Mouse (Mus musculus) limb, embryonic 11.5 days (tissue): ENCODE results near the gene Phc3. TPM values are rescaled to one million over a fixed set of nuclear protein-coding genes. Genes with fewer than 3 reads are reported as not detected.
A peak's percentile ranks its signal among the peaks of the same experiment; 100 is the strongest.

Source experiments
- ATAC-seq: fragments of 200-750 bp; cut with Nextera tagmentation; 2 replicates; pipeline ENCODE4 v1.8.0; 2017; ENCODE audit warnings: low read depth; ENCODE audit not compliant: insufficient number of reproducible peaks, low FRiP score, low TSS enrichment
- DNase-seq: peaks from one replicate; pipeline ENCODE4 v3.0.0-alpha.2; 2015; ENCODE audit warnings: low spot score
- H3K27ac ChIP-seq: fragments of 300-500 bp; sonication (generic); replicated peaks from 2 replicates; pipeline ENCODE4 v1.5.1; 2014; ENCODE audit warnings: low read depth, mild to moderate bottlenecking, low read length
- H3K27me3 ChIP-seq: fragments of 300-500 bp; sonication (generic); 2 replicates; pipeline ENCODE4 v1.6.1; 2014; ENCODE audit warnings: mild to moderate bottlenecking, low read length, mixed read lengths; ENCODE audit not compliant: control insufficient read depth, insufficient read depth
- H3K36me3 ChIP-seq: fragments of 300-500 bp; sonication (generic); 2 replicates; pipeline ENCODE4 v1.6.1; 2014; ENCODE audit warnings: mild to moderate bottlenecking, low read length, moderate library complexity, mixed read lengths; ENCODE audit not compliant: control insufficient read depth, insufficient read depth
- H3K4me1 ChIP-seq: fragments of 300-500 bp; sonication (generic); 2 replicates; pipeline ENCODE4 v1.6.1; 2014; ENCODE audit warnings: low read length, mixed read lengths; ENCODE audit not compliant: control insufficient read depth, insufficient read depth
- H3K4me2 ChIP-seq: fragments of 300-500 bp; sonication (generic); 2 replicates; pipeline ENCODE4 v1.6.1; 2014; ENCODE audit warnings: low read depth, mild to moderate bottlenecking, moderate library complexity; ENCODE audit not compliant: severe bottlenecking
- H3K4me3 ChIP-seq: fragments of 300-500 bp; sonication (generic); 2 replicates; pipeline ENCODE4 v1.5.1; 2014; ENCODE audit warnings: low read depth, low read length
- H3K9ac ChIP-seq: fragments of 300-500 bp; sonication (generic); 2 replicates; pipeline ENCODE4 v1.6.1; 2014; ENCODE audit warnings: mild to moderate bottlenecking, low read length
- H3K9me3 ChIP-seq: fragments of 300-500 bp; sonication (generic); 2 replicates; pipeline ENCODE4 v1.6.1; 2016; ENCODE audit warnings: low read length; ENCODE audit not compliant: control insufficient read depth
- WGBS: fragments of 180-500 bp; shearing (Covaris S2); extraction: QIAGEN DNeasy Blood & Tissue Kit; methylation state at CpG from one replicate; pipeline ENCODE4 v1.1.7; 2014; 5-methylcytosine and 5-hydroxymethylcytosine counted together
- polyA plus RNA-seq: library from polyadenylated mRNA; unstranded; fragments of >200 nt; fragmentation: Nextera tagmentation; extraction: Ambion mirVana; gene quantifications from 2 replicates; pipeline ENCODE4 v1.2.1, GENCODE M21; 2014

Phc3 gene
- polyA plus RNA-seq, 1 experiment from 2014 or later = 4.6 TPM

- no peak for DNase-seq
- Histone ChIP-seq H3K9me3 (no peaks in the 10 kb centered on the region), H3K4me2 (no peak overlapping the region), H3K4me1 (peaks cover 3% of the 10 kb centered on the region; the same call in 1 of the 2 replicates), H3K9ac (no peak overlapping the region), H3K27me3 (no peaks in the 10 kb centered on the region), H3K36me3 (no peaks in the 10 kb centered on the region), H3K4me3 (no peak overlapping the region), H3K27ac (no peak overlapping the region)
- ATAC-seq = no peak
- WGBS = 94% methylated on average over 9 of the region's 9 CpGs
These were observed 18.4 kb upstream of the Phc3 start for GRCm38 (mm10) chr3:30987396-30988318.

- H3K4me3 ChIP-seq = no peak overlapping the region
- DNase-seq (no peak), ATAC-seq (no peak)
- no peak overlapping the region for H3K9ac ChIP-seq
- no peak overlapping the region for H3K27ac ChIP-seq
- no peak overlapping the region for H3K4me2 ChIP-seq
- peaks cover 3% of the 10 kb centered on the region; the same call in 1 of the 2 replicates for H3K4me1 ChIP-seq
- H3K9me3 ChIP-seq = no peaks in the 10 kb centered on the region
- H3K36me3 ChIP-seq = no peaks in the 10 kb centered on the region
- H3K27me3 ChIP-seq = no peaks in the 10 kb centered on the region
- 31% methylated on average over 8 of the region's 8 CpGs for WGBS
These were observed 13.8 kb upstream of the Phc3 start for GRCm38 (mm10) chr3:30982924-30983536.

- H3K4me3 ChIP-seq = no peak overlapping the region
- DNase-seq (no peak), ATAC-seq (no peak)
- no peak overlapping the region for H3K27ac ChIP-seq
- H3K27me3 ChIP-seq = no peaks in the 10 kb centered on the region
- H3K4me2 ChIP-seq = no peak overlapping the region
- peaks cover 3% of the 10 kb centered on the region; the same call in 1 of the 2 replicates for H3K4me1 ChIP-seq
- H3K9ac ChIP-seq = no peak overlapping the region
- no peaks in the 10 kb centered on the region for H3K9me3 ChIP-seq
- 71% methylated on average over 5 of the region's 5 CpGs for WGBS
- H3K36me3 ChIP-seq = no peaks in the 10 kb centered on the region
These were observed 12.6 kb upstream of the Phc3 start for GRCm38 (mm10) chr3:30981616-30982380.

- ATAC-seq (no peak), DNase-seq (no peak)
- WGBS = 46% methylated on average over 1 of the region's 1 CpGs
- H3K9me3 ChIP-seq = no peaks in the 10 kb centered on the region
- H3K4me1 ChIP-seq = no peaks in the 10 kb centered on the region
- no peaks in the 10 kb centered on the region for H3K36me3 ChIP-seq
- H3K4me2 ChIP-seq = no peak overlapping the region
- no peak overlapping the region for H3K27ac ChIP-seq
- no peak overlapping the region for H3K4me3 ChIP-seq
- H3K9ac ChIP-seq = no peak overlapping the region
- no peaks in the 10 kb centered on the region for H3K27me3 ChIP-seq
These were observed 7.9 kb upstream of the Phc3 start for GRCm38 (mm10) chr3:30976991-30977603.

DNA sequence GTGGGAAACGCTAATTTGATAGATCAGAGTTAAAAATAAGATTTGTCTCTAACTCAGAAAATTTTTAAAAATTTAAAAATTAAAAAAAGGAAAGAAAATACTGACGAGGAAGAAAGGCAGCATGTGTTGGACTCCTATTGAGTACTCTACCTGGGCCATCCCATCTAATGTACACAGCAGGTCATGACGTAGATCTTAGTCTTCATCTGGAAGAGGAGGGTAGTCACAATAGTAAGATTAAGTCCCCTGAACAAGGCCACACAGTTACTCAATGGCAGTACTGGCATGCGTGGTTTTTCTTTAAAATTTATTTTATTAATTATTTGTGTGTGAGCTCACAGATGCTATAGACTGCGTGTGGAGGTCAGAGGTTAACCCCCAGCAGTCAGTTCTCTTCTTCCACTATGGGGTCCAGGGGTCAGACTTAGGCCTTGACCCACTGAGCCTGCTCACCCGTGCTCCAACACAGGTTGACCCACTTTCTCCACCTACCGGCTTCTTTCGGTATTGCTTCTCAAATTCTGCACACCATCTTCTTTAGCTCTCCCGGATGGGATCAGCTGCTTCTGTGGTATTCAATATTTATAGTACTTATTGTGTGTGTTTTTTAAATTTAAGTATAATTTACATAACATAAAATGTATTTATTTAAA, 6.0 kb upstream of the Phc3 start:
- WGBS = 42% methylated on average over 9 of the region's 9 CpGs
- peak; percentile 81 for DNase-seq
- H3K36me3 ChIP-seq = no peaks in the 10 kb centered on the region
- peak; percentile 74; the same call in 1 of the 2 replicates for ATAC-seq
- no peaks in the 10 kb centered on the region for H3K4me1 ChIP-seq
- no peak overlapping the region for H3K4me3 ChIP-seq
- no peak overlapping the region for H3K9ac ChIP-seq
- H3K4me2 ChIP-seq = no peak overlapping the region
- no peak overlapping the region for H3K27ac ChIP-seq
- H3K9me3 ChIP-seq = no peaks in the 10 kb centered on the region
- no peaks in the 10 kb centered on the region for H3K27me3 ChIP-seq

DNA sequence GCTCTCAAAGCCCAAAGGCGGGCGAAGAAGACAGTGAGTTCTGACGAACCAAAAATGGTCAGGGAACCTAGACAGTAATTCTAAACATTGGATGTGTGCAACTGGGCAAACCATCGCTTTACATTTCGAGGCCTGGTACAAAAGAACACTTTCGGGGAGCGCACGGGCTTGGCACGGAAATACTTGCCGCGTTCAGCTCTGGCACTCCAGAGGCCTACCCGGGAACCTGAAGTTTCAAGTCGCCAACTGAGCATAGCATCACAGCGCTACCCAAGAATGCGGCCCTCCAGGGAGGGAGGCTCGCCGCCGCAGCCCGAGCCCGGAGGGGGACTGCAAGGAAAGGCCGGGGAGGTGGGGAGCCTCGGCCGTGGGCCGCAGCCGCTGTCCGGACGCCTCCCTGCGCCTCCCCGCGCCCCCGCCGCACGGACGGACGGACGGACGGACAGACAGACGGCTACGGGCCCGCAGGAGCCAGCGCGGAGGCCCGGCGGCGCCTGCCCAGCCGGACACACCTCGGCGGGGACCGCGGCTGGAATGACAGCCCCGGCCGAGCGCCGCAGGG, 603 bp downstream of the Phc3 start:
- ATAC-seq (peak; percentile 28), DNase-seq (peak; percentile 68)
- no peaks in the 10 kb centered on the region for H3K27me3 ChIP-seq
- H3K36me3 ChIP-seq = no peaks in the 10 kb centered on the region; the same call in 1 of the 2 replicates
- peak overlapping the region; percentile 47 for H3K27ac ChIP-seq
- H3K9me3 ChIP-seq = no peaks in the 10 kb centered on the region
- H3K4me3 ChIP-seq = peak overlapping the region; percentile 98
- peak overlapping the region; percentile 94 for H3K9ac ChIP-seq
- WGBS = under 1% methylated on average over 54 of the region's 54 CpGs
- H3K4me2 ChIP-seq = peak overlapping the region; percentile 64
- H3K4me1 ChIP-seq = peaks cover 6% of the 10 kb centered on the region; the same call in 1 of the 2 replicates

DNA sequence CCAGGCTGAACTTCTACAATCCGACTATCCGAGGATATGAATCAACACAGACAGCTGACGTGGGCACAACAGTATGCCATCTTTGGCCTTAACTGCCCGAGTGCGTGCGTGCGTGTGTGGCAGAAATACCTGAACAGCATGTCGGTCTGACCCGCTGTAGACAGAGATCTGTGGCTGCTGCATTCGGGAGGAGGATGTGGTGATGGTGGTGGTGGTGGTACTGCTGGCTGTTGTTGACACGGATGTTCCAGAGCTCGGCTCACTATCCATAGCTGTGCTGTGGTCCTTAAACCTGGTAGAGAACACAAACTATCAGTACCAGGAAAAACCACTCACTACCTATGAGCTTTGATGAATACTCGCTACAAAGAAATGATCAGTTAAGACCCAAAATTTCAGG, 3.6 kb downstream of the Phc3 start:
- Histone ChIP-seq H3K27ac (no peak overlapping the region), H3K36me3 (peaks cover 8% of the 10 kb centered on the region; the same call in 1 of the 2 replicates), H3K9ac (no peak overlapping the region), H3K4me3 (no peak overlapping the region), H3K4me1 (peaks cover 6% of the 10 kb centered on the region; the same call in 1 of the 2 replicates), H3K4me2 (no peak overlapping the region), H3K9me3 (no peaks in the 10 kb centered on the region), H3K27me3 (no peaks in the 10 kb centered on the region)
- 93% methylated on average over 13 of the region's 13 CpGs for WGBS
- no peak for DNase-seq
- no peak for ATAC-seq
